Mouse (Mus musculus) lung, embryonic 15.5 days (tissue): ENCODE data around the gene Tsen54. TPM values are rescaled to one million over a fixed set of nuclear protein-coding genes. Genes with fewer than 3 reads are reported as not detected.

ENCODE experiments used
- ATAC-seq: fragments of 200-750 bp; cut with Nextera tagmentation; 2 replicates; pipeline ENCODE4 v1.8.0; 2017; ENCODE audit warnings: moderate number of reproducible peaks, borderline replicate concordance; ENCODE audit not compliant: low FRiP score, low TSS enrichment; ENCODE audit errors: extremely low read depth
- H3K27ac ChIP-seq: fragments of 300-500 bp; sonication (generic); 2 replicates; pipeline ENCODE4 v1.5.1; 2015; ENCODE audit warnings: moderate library complexity, mild to moderate bottlenecking, inconsistent platforms
- H3K27me3 ChIP-seq: fragments of 300-500 bp; sonication (generic); 2 replicates; pipeline ENCODE4 v1.6.1; 2015; ENCODE audit warnings: inconsistent platforms
- H3K36me3 ChIP-seq: fragments of 300-500 bp; sonication (generic); 2 replicates; pipeline ENCODE4 v1.6.1; 2015; ENCODE audit warnings: inconsistent platforms
- H3K4me1 ChIP-seq: fragments of 300-500 bp; sonication (generic); 2 replicates; pipeline ENCODE4 v1.6.1; 2015; ENCODE audit warnings: inconsistent platforms
- H3K4me2 ChIP-seq: fragments of 300-500 bp; sonication (generic); 2 replicates; pipeline ENCODE4 v1.6.1; 2015; ENCODE audit warnings: inconsistent platforms, mild to moderate bottlenecking, moderate library complexity
- H3K4me3 ChIP-seq: fragments of 300-500 bp; sonication (generic); 2 replicates; pipeline ENCODE4 v1.5.1; 2015; ENCODE audit warnings: mild to moderate bottlenecking, inconsistent platforms
- H3K9ac ChIP-seq: fragments of 300-500 bp; sonication (generic); 2 replicates; pipeline ENCODE4 v1.6.1; 2015; ENCODE audit warnings: inconsistent platforms
- H3K9me3 ChIP-seq: fragments of 300-500 bp; sonication (generic); 2 replicates; pipeline ENCODE4 v1.6.1; 2016; ENCODE audit warnings: inconsistent platforms
- WGBS: fragments of 180-500 bp; shearing (Covaris S2); methylation state at CpG from one replicate; pipeline ENCODE4 v1.1.7; 2015; 5-methylcytosine and 5-hydroxymethylcytosine counted together
- polyA plus RNA-seq: library from polyadenylated mRNA; unstranded; fragments of >200 nt; fragmentation: Nextera tagmentation; extraction: Ambion mirVana; gene quantifications from 2 replicates; pipeline ENCODE4 v1.2.1, GENCODE M21; 2015

Gene Tsen54
- polyA plus RNA-seq, 1 experiment from 2014 or later, result 37.3 TPM

DNA sequence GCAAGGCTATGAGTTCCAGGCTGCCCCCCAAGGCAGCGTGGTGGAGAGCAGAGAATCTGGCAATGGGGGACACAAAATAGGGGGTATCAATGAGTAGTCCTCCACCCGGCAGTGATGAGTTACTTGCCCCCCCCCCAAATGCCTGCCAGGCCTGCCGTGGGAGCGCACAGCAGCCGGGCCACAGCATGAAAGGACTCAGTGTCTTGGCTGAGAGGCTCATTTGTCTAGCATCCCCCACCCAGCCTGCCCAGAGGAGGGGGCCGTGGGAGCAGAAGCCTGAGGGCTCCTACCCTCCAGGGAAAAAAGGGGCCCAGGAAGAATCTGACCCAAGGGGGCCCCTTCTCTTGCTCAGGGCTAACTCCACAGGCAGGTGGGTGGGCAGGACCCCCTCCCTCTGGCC, 7.2 kb upstream of the Tsen54 start:
- Histone ChIP-seq H3K4me2 (no peak overlapping the region), H3K27ac (no peak overlapping the region), H3K4me1 (peaks cover 51% of the 10 kb centered on the region), H3K27me3 (no peaks in the 10 kb centered on the region), H3K36me3 (peaks cover 56% of the 10 kb centered on the region), H3K9ac (no peak overlapping the region), H3K4me3 (no peak overlapping the region), H3K9me3 (no peaks in the 10 kb centered on the region)
- WGBS, result 79% methylated on average over 6 of the region's 6 CpGs
- ATAC-seq, result no peak

DNA sequence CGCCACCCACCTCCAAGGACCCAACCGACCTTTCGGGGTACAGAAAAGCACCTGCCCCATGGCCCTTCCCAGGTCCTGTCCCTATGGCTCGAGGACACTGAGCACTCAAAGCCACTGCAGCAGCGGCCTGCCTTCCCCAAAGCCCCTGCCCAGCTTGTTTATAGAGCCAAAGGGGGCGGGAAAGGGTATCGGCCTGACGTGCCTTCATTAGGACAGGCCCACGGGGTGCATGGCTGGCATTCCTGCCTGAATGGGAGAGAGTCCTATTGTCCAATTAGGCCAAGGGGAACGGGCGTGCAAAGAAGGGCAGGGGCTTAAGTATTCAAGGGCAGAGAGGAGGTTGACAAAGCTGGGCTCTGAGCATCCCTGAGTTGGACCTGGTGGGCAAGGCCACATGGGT, 6.6 kb upstream of the Tsen54 start:
- H3K27me3 ChIP-seq, result no peaks in the 10 kb centered on the region
- peak overlapping the region; percentile 92; the same call in 1 of the 2 replicates for H3K4me2 ChIP-seq
- H3K27ac ChIP-seq, result peak overlapping the region; percentile 85; the same call in 1 of the 2 replicates
- H3K36me3 ChIP-seq, result peaks cover 50% of the 10 kb centered on the region
- no peaks in the 10 kb centered on the region for H3K9me3 ChIP-seq
- H3K4me3 ChIP-seq, result no peak overlapping the region
- H3K9ac ChIP-seq, result no peak overlapping the region
- H3K4me1 ChIP-seq, result peaks cover 58% of the 10 kb centered on the region
- WGBS, result 67% methylated on average over 11 of the region's 11 CpGs
- ATAC-seq, result no peak

DNA sequence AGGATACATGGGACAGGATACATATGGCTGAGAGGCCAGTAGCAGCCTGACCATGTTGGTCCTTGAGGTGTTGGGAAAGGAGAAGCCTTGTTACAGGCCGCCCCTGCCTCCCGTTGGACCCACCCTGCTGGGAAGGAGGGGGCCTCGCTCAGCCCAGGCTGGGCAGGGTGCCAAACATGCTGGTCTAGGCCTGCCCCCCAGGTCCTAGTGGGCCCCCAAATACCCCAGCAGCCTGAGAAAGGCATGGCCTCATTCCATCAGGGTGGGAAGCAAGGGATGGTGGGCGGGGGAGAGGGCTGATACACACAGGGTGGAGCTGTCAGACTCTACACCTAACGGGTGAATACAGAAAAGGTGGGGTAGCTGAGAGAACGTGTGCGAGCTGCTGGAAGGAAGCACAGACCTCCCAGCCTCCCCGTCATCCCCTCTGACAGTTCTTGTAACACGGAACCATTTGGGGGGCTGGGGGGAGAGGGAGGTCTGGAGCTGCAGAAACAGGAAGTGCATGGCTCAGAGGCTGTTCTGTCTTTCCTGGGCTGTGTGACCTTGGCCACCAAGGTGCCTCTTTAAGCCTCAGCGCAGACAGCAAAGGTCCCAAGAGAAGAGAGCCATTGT, 5.7 kb upstream of the Tsen54 start:
- Histone ChIP-seq H3K36me3 (peaks cover 42% of the 10 kb centered on the region), H3K27ac (peak overlapping the region; percentile 85), H3K9me3 (no peaks in the 10 kb centered on the region), H3K27me3 (no peaks in the 10 kb centered on the region), H3K4me2 (peak overlapping the region; percentile 92), H3K4me1 (peaks cover 58% of the 10 kb centered on the region), H3K4me3 (peak overlapping the region; percentile 83; the same call in 1 of the 2 replicates), H3K9ac (no peak overlapping the region; the same call in 1 of the 2 replicates)
- ATAC-seq, result 0 out of 2 replicates have a peak, but pooled peaks have one; percentile 6
- 16% methylated on average over 10 of the region's 10 CpGs for WGBS

DNA sequence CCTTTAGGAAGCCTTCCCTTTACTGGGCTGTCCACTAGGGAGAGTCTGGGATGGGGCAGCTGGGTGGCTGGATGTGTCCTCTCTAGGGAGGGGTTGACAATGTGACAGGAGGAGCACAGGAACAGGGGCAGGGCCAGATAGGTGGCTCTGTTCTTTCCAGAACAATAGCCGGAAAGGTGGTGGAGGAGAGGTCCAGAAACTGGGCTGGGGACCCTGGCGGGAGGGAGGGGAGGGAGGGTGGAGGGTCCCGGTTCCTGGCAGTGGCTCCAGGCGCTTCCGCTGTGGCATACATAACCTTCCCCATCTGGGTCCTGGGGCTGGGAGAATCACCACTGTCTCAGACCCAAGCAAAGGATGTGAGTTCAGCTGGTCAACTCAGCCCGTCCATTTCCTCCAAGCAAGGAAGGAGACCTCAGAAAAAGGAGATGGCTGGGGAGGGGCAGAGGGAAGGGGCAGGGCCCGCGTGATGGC, 5.2 kb upstream of the Tsen54 start:
- peak overlapping the region; percentile 92 for H3K4me2 ChIP-seq
- WGBS, result 48% methylated on average over 8 of the region's 8 CpGs
- peak; percentile 8; the same call in 1 of the 2 replicates for ATAC-seq
- H3K4me3 ChIP-seq, result peak overlapping the region; percentile 83; the same call in 1 of the 2 replicates
- H3K4me1 ChIP-seq, result peaks cover 61% of the 10 kb centered on the region
- H3K27me3 ChIP-seq, result no peaks in the 10 kb centered on the region
- H3K9ac ChIP-seq, result no peak overlapping the region; the same call in 1 of the 2 replicates
- H3K27ac ChIP-seq, result peak overlapping the region; percentile 85
- H3K36me3 ChIP-seq, result peaks cover 39% of the 10 kb centered on the region
- H3K9me3 ChIP-seq, result no peaks in the 10 kb centered on the region

DNA sequence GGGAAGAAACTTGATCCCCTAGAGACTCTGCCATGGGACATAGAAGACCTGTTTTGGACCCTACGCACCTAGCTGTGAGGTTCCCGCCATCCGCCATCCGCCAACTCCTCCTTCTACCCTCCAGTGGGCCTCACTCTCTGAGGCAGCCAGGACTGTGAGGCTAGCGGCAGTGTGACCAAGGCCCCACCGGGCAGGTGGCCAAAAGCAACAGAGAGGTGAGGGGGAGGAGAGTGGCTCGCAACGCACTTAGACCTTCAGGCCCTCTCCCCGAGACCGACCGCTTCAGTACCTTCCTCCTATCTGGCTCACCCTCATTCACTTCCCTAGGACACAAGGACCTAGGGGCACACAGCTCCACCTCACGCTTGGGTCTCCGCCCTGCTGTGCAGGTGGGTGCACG, 4.1 kb upstream of the Tsen54 start:
- Histone ChIP-seq H3K9me3 (no peaks in the 10 kb centered on the region), H3K36me3 (peaks cover 28% of the 10 kb centered on the region), H3K4me1 (peaks cover 66% of the 10 kb centered on the region), H3K4me2 (peak overlapping the region; percentile 92), H3K4me3 (peak overlapping the region; percentile 83), H3K27ac (peak overlapping the region; percentile 85), H3K9ac (peak overlapping the region; percentile 39; the same call in 1 of the 2 replicates), H3K27me3 (no peaks in the 10 kb centered on the region)
- 35% methylated on average over 14 of the region's 14 CpGs for WGBS
- ATAC-seq, result no peak

DNA sequence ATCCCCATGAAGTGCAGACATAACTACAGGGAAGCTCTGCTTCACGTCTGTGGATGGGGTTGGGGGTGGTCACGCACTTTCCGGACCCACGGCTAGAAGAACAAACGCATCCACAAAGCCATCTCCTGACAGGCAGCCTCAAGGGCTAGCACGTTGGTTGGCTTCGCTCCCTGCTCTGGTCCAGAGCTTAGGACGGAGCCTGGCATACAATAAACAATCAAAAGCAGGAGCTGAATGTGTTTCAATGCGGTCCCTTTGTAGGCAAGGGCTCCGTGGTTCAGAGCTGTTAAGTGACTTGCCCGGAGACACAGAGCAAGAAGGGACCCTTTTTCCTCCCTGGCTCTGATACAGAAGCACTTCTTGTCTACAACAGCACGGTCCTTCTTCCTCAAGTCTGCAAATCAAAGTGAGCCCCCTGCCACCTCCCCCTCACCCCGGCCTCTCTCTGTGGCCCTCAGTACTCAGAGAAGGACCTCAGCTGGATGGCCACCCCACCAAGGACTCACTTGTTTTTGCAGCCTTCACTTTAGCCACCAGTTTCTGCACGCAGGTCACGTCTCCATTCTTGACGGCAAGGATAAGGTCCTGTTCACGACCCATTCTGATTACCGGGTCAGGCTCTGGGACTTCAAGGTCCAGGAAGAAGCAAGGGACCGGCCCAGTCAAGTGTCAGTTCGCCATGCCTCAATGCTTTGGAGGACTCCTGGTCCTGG, 3.0 kb upstream of the Tsen54 start:
- no peaks in the 10 kb centered on the region for H3K9me3 ChIP-seq
- peak overlapping the region; percentile 7; the same call in 1 of the 2 replicates for H3K27ac ChIP-seq
- H3K4me2 ChIP-seq, result peak overlapping the region; percentile 92
- peak overlapping the region; percentile 83 for H3K4me3 ChIP-seq
- H3K4me1 ChIP-seq, result peaks cover 75% of the 10 kb centered on the region
- WGBS, result 71% methylated on average over 20 of the region's 20 CpGs
- peak overlapping the region; percentile 76 for H3K9ac ChIP-seq
- no peaks in the 10 kb centered on the region for H3K27me3 ChIP-seq
- peaks cover 22% of the 10 kb centered on the region for H3K36me3 ChIP-seq
- ATAC-seq, result no peak

DNA sequence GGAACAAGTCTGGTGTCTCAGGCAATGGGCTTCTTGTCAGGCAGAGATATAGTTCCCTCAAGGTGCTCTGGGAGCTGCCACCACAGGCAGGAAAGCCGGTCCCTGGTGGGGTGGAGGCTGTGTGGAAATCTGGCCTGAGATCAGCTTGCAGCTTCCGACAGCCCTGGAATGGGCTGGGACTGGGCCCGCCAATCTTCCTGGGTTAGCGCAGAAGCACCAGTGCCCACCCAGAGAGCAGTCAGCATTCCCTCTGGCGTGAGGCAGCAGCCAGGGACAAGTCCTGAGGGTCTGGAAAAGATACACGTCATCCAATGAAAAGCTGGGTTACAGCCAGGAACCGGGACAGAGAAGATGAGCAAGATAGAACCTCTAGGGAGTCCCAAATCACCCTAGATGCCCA, 2.4 kb upstream of the Tsen54 start:
- no peaks in the 10 kb centered on the region for H3K9me3 ChIP-seq
- peaks cover 75% of the 10 kb centered on the region for H3K4me1 ChIP-seq
- peaks cover 19% of the 10 kb centered on the region for H3K36me3 ChIP-seq
- H3K27ac ChIP-seq, result peak overlapping the region; percentile 7; the same call in 1 of the 2 replicates
- 21% methylated on average over 7 of the region's 7 CpGs for WGBS
- H3K4me3 ChIP-seq, result peak overlapping the region; percentile 83
- H3K4me2 ChIP-seq, result peak overlapping the region; percentile 92
- peak overlapping the region; percentile 76 for H3K9ac ChIP-seq
- no peak for ATAC-seq
- H3K27me3 ChIP-seq, result no peaks in the 10 kb centered on the region

DNA sequence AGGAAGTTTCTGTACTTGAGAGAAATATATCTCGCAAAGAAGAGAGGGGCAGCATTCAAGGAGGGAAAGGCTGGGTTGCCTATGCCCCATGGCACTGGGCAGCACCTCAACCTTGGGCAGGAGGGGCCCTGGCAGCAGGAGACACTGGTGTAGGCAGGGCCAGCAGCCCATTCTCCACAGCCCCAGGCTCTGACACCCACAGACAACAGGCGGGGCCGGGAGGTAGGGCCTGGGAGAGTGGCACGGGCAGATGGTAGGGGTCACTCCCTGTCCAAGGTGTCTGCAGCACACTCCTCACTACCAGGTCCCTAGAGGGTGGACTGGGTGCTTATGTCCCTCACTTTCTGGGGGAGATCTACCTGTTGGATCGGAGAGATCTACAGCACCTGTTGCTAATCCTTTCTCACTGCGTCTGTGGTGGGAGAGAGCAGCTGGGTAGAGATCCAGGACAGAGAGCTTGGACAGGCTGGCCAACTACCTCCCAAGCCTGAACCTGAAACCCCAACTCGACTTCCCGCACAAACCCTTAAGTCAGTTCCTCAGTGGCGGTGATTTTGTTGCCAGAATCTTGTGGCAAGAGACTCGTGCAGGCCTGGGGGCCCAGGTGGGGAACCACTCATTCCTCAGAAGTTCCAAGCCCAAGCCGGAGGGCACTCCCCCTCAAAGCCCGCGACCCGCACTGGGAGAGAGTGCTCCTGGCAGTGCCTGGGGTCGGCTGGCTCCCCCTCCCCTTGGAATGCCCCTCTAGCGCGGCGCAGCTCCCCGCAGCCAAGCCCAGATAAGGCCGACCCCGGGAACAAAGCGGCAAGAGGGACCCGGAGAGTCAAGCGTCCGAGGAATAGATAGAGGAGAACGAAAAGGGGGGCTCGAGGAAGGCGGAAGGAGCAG, 1.7 kb upstream of the Tsen54 start:
- Histone ChIP-seq H3K27me3 (no peaks in the 10 kb centered on the region), H3K4me2 (peak overlapping the region; percentile 92), H3K36me3 (peaks cover 19% of the 10 kb centered on the region), H3K9me3 (no peaks in the 10 kb centered on the region), H3K9ac (peak overlapping the region; percentile 76), H3K27ac (peak overlapping the region; percentile 75), H3K4me3 (peak overlapping the region; percentile 83), H3K4me1 (peaks cover 69% of the 10 kb centered on the region)
- no peak for ATAC-seq
- WGBS, result 2% methylated on average over 28 of the region's 28 CpGs

DNA sequence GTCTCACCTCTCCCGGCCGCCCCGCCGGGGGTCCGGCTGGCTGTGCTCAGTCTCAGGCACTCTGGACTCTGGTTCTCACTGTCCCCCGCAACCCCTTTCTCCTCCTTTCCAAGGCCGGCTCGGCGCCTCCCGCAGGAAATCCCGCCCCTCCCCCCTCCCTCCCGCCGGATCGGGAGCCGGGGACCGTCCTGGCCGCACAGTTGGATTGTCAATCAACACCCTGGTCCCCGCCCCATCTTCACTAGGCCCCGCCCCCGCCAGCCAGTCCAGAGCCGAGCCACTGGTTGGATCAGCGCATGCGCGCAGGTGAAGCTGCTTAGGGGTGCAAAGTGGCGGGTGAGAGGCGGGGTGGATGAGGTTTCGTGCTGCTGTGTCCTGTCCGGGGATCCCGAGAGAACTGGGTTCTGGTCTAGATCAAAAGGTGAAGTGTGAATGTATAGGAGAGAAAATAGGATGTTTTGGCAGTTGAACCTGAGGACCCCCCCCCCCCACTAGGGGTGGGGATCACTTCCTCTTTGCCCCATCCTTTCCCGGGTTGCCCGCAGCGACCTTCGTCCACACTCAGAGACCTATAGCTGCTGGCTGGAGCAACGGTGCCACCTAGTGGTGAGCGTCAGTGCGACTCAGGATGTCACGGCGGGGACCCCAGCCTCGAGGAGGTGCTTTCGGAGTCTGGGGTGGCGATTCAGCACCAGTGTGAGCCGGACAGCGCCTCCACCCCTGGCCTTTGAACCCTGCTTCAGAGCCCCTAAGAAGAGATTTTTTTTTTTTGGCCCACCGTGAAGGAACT, 822 bp upstream of the Tsen54 start, which contains the start of gene Caskin2:
Caskin2 (minus strand) TSS at position 133 of the 790 bp plus-strand sequence.
- Histone ChIP-seq H3K27ac (peak within 1 kb of the TSS; percentile 75), H3K27me3 (no peaks in the 10 kb centered on the region), H3K9ac (peak within 1 kb of the TSS; percentile 88), H3K4me3 (peak within 1 kb of the TSS; percentile 83), H3K4me2 (peak within 1 kb of the TSS; percentile 92), H3K36me3 (peaks cover 20% of the 10 kb centered on the region; the same call in 1 of the 2 replicates), H3K9me3 (no peaks in the 10 kb centered on the region), H3K4me1 (peaks cover 60% of the 10 kb centered on the region)
- peak; percentile 86 for ATAC-seq
- WGBS, result under 1% methylated on average over 41 of the region's 44 CpGs

DNA sequence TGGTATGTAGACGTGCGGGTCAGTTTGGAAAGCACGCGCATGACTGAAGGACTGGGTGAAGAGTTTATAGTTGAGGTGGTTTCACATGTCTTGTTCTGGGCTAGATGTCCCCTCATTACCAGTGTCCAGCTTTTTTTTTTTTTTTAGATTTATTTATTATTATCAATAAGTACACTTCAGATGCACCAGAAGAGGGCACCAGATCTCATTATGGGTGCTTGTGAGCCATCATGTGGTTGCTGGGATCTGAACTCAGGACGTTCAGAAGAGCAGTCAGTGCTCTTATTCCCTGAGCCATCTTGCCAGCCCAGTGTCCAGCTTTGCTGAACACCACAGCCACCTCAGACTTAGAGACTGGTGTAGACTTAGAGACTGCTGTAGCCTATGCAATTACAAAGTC, 2.8 kb downstream of the Tsen54 start:
- Histone ChIP-seq H3K9ac (no peak overlapping the region), H3K36me3 (peaks cover 24% of the 10 kb centered on the region), H3K4me2 (no peak overlapping the region), H3K4me1 (peaks cover 24% of the 10 kb centered on the region), H3K27ac (no peak overlapping the region), H3K4me3 (no peak overlapping the region), H3K27me3 (no peaks in the 10 kb centered on the region), H3K9me3 (no peaks in the 10 kb centered on the region)
- WGBS, result 87% methylated on average over 5 of the region's 5 CpGs
- ATAC-seq, result no peak
